Mouse (Mus musculus) kidney, adult 2 months (tissue): ENCODE measurements around the gene Bmp4. TPM values are rescaled to one million over a fixed set of nuclear protein-coding genes. Genes with fewer than 3 reads are reported as not detected.

Experiments
- DNase-seq: peaks from one replicate; pipeline ENCODE4 v3.0.0; 2021
- H3K27ac ChIP-seq: fragments of 200-500 bp; 2 replicates; pipeline ENCODE4 v1.5.1; 2012; ENCODE audit warnings: low read depth, low read length, control low read depth, inconsistent platforms; ENCODE audit not compliant: insufficient read depth
- H3K27me3 ChIP-seq: fragments of 200-500 bp; replicated peaks from 2 replicates; pipeline ENCODE4 v1.6.1; 2012; ENCODE audit warnings: mild to moderate bottlenecking, moderate library complexity, low read length, inconsistent platforms; ENCODE audit not compliant: control insufficient read depth, insufficient read depth
- H3K36me3 ChIP-seq: fragments of 200-500 bp; 2 replicates; pipeline ENCODE4 v1.6.1; 2012; ENCODE audit warnings: mild to moderate bottlenecking, moderate library complexity, low read length, inconsistent platforms; ENCODE audit not compliant: control insufficient read depth, insufficient read depth
- H3K4me1 ChIP-seq: fragments of 200-500 bp; 2 replicates; pipeline ENCODE4 v1.6.1; 2011; ENCODE audit warnings: low read length; ENCODE audit not compliant: control insufficient read depth, insufficient read depth
- H3K4me3 ChIP-seq: fragments of 200-500 bp; 2 replicates; pipeline ENCODE4 v1.5.1; 2011; ENCODE audit warnings: mild to moderate bottlenecking, low read depth, low read length, control low read depth; ENCODE audit not compliant: insufficient read depth
- CTCF ChIP-seq: fragments of 200-500 bp; conservative IDR thresholded peaks from 2 replicates; pipeline ENCODE4 v1.5.1; 2011; ENCODE audit warnings: low read depth, mild to moderate bottlenecking, control low read depth, low read length, moderate library complexity, mixed read lengths; ENCODE audit not compliant: insufficient read depth, insufficient read length
- POLR2A ChIP-seq: fragments of 200-500 bp; IDR thresholded peaks from one replicate; pipeline ENCODE4 v1.6.1; 2011; ENCODE audit warnings: low read depth, low read length, control low read depth
- WGBS: fragments of 180-500 bp; shearing (Covaris S2); methylation state at CpG from one replicate; pipeline ENCODE4 v1.1.7; 2018; 5-methylcytosine and 5-hydroxymethylcytosine counted together
- polyA plus RNA-seq: library from polyadenylated mRNA; depleted of rRNA; stranded (reverse); fragments of >200 nt; gene quantifications from 2 replicates; pipeline ENCODE4 v1.2.3, GENCODE M21; 2012

Bmp4 gene
- polyA plus RNA-seq, 1 experiment = 149 TPM

DNA sequence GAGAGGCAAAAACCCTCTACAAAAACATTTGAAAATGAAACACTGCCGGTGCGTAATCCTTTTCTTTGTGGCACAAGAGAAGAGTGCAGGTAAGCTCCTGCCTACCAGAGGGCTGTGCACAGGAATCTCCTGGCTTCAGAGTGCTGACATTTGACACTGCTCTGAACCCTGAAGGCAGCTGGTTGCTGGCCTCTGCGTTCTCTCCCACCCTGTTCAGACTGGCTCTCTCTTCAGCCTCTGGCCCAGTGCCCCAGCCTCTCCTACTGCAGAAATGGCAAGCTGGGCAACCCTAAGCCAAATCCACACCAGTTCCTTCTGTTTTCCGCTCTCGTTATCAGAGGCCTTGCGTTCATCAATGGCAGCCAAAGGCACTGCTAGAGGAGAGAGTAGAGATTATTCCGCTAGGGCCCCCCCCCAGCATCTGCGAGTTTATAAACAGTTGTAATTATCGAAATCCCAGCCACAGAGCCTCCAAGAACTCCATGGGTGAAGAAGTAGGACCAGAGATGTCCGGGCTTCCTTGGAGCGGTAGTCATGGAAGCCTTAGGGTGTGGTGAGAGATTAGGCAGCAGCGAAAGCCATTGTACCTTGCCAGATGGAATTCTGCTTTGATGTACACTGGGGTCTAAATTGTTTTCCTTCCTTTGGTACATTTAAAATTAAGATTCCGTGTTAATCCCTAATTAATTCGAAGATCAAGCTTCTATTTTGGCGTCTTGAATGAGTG lies 28.1 kb upstream of the Bmp4 start:
- WGBS = 80% methylated on average over 15 of the region's 15 CpGs
- Histone ChIP-seq H3K4me1 (no peaks in the 10 kb centered on the region), H3K36me3 (no peaks in the 10 kb centered on the region)

DNA sequence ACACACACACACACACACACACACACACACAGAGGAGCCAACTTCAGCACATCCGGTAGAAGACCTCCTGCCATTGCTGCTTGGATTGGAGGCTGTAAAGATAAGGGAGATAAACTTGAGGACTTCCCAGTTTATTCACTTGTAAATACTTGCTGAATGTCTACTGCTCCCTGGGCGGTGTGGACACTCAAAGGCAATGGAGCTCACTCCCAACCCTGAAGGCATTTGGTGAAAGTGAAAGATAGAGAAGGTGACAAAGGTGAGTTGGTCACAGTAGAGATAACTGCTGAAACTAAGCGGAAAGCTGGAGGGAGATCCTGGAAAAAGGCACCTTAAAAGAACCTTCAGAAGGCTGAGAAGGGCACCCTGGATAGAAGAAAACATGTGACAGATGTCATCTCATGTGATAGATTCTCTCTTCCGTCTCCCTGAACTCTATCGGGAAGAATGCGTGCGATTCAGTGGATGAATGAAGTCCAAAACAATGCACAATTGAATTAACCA lies 22.1 kb upstream of the Bmp4 start:
- H3K27me3 ChIP-seq = no peaks in the 10 kb centered on the region; the same call in 1 of the 2 replicates
- no peak overlapping the region for H3K27ac ChIP-seq
- no peaks in the 10 kb centered on the region for H3K36me3 ChIP-seq
- no peak for DNase-seq
- 89% methylated on average over 7 of the region's 7 CpGs for WGBS
- H3K4me1 ChIP-seq = no peaks in the 10 kb centered on the region
- TF ChIP-seq POLR2A (no peak), CTCF (no peak)
- no peak overlapping the region for H3K4me3 ChIP-seq

More for the DNA sequence above, 28.1 kb upstream of the Bmp4 start:
- Histone ChIP-seq H3K27me3 (no peaks in the 10 kb centered on the region), H3K27ac (no peak overlapping the region), H3K4me3 (no peak overlapping the region)
- peak; percentile 28 for DNase-seq
- TF ChIP-seq CTCF (no peak), POLR2A (no peak)

DNA sequence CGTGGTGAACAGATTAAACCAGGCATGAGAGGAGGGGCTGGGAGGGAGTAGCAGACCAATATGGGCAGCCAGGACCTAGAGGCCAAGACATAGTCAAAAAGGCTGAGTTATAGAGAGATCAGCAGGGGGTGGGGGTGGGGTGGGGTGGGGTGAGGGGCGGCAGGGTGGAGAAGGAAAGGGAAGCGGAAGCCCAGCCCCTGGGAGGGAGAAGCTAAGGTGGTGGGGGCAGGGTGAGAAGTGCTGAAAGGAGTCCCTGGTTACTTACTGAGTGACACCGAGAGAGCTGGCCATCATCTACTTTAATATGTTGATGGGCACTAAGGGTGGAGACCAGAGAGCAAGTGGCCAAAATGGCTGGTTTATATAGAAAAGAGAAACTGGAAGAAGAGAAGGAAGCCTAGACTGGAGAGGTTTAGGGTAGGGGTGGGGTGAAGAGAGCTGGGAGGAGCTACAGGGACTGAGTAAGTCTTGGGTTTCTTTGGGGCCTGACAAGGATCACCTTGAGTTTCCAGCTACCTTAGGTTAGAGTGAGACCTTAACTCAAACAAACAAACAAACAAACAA lies 20.2 kb upstream of the Bmp4 start:
- H3K4me3 ChIP-seq = no peak overlapping the region
- 83% methylated on average over 4 of the region's 4 CpGs for WGBS
- H3K27me3 ChIP-seq = no peaks in the 10 kb centered on the region; the same call in 1 of the 2 replicates
- DNase-seq = no peak
- no peak overlapping the region for H3K27ac ChIP-seq
- no peaks in the 10 kb centered on the region for H3K36me3 ChIP-seq
- TF ChIP-seq POLR2A (no peak), CTCF (no peak)
- no peaks in the 10 kb centered on the region for H3K4me1 ChIP-seq

DNA sequence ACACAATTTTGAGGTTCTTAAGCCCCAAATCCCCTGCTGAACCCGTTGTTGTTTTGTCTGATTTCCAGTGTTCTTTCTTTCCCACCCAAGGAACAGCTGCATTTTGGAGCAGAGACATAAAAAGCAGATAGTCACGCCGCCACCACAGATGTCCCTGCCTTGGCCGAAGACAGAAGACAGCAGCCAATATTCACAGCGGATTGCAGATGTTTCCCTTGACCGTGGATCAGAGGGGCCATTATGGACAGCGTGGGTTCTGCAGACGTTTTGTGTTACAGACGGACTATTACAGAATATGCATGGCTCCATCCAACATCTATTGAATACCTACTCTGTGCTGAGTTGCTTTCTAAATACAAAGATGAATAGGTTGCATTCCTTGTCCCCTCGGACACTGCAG lies 18.5 kb upstream of the Bmp4 start:
- no peaks in the 10 kb centered on the region; the same call in 1 of the 2 replicates for H3K27me3 ChIP-seq
- no peak for DNase-seq
- H3K4me1 ChIP-seq = no peaks in the 10 kb centered on the region
- H3K36me3 ChIP-seq = no peaks in the 10 kb centered on the region
- no peak overlapping the region for H3K4me3 ChIP-seq
- H3K27ac ChIP-seq = no peak overlapping the region
- WGBS = 85% methylated on average over 10 of the region's 10 CpGs
- TF ChIP-seq POLR2A = no peak
- no peak for TF ChIP-seq CTCF

DNA sequence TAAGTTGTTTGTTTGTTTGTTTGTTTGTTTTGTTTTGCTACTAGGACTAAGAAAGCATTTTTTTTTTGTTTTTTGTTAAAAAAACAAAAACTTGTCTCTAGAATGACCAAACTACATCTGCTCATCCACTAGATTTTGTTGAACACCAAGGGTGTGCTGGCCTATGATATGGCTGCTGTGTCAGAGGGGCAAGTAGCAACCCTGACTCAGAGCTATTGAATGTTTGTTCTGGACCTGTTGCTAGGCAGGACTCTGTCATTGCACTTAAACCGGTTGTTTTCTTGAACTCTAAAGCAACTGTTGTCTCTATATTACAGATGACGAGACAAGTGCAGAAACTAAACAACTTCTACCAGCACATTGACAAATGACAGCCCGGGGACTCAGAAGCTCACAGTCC lies 17.9 kb upstream of the Bmp4 start:
- no peaks in the 10 kb centered on the region for H3K4me1 ChIP-seq
- TF ChIP-seq CTCF (no peak), POLR2A (no peak)
- no peak overlapping the region for H3K4me3 ChIP-seq

DNA sequence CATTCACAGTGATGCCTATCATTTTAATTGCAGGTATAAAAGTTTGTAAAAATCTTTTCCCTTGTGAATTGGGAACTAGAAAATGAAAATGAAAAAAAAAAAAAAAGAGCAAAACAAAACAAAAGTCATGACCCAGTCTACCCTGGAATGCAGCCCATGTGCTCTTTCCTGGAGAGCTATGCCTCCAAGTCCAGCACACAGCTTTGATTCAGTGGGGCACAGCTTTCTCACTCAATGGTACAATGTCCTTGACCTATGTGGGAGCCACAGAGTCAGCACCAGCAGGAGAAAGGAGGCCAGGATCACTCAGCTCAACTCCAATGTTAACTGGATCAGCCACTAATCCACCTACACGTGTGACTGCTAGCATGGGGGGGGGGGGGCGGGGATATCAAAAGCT lies 9.5 kb upstream of the Bmp4 start:
- Histone ChIP-seq H3K27ac (no peak overlapping the region), H3K4me1 (no peaks in the 10 kb centered on the region), H3K27me3 (no peaks in the 10 kb centered on the region; the same call in 1 of the 2 replicates), H3K4me3 (no peak overlapping the region), H3K36me3 (no peaks in the 10 kb centered on the region)
- DNase-seq = peak; percentile 52
- 60% methylated on average over 2 of the region's 2 CpGs for WGBS
- TF ChIP-seq CTCF (no peak), POLR2A (no peak)

More for the DNA sequence above, 17.9 kb upstream of the Bmp4 start:
- H3K36me3 ChIP-seq = no peaks in the 10 kb centered on the region
- DNase-seq = no peak
- no peaks in the 10 kb centered on the region; the same call in 1 of the 2 replicates for H3K27me3 ChIP-seq
- no peak overlapping the region for H3K27ac ChIP-seq
- 80% methylated on average over 3 of the region's 3 CpGs for WGBS

DNA sequence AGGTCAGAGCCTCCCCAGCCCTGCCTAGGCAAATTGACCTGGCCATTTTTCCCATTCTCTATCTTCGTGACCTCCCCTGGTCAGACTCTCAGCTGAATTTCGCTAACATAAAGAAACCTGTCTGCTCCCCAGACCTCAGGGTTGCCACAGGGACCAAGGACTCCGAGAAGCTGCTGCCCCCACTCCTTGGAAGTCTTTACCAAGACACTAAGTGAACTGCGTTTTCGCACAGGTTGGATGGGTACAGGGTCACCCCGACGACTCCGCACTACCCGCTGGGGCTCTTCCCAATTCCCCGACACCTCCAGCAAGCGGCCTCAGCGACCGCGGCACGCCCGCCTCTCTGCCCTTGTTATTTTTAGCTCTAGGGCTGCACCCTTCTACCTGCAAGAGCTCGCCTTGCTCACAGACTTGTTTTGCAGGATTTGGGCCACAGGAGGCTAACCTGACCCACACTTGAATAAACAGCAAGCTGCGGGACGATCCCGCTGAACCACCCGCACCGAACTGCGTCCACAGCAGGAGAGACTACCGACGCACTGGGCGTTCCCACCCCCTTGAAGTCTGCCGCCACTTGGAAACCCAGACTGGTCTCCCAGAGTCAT lies 7.7 kb upstream of the Bmp4 start:
- Histone ChIP-seq H3K4me1 (no peaks in the 10 kb centered on the region), H3K27me3 (no peaks in the 10 kb centered on the region; the same call in 1 of the 2 replicates), H3K27ac (no peak overlapping the region), H3K36me3 (no peaks in the 10 kb centered on the region), H3K4me3 (peak overlapping the region; percentile 20; the same call in 1 of the 2 replicates)
- TF ChIP-seq CTCF = no peak
- no peak for TF ChIP-seq POLR2A
- peak; percentile 53 for DNase-seq
- WGBS = 12% methylated on average over 27 of the region's 27 CpGs
